14 mouse cellular contexts compared by ENCODE assay signal in the genomic region with DNA sequence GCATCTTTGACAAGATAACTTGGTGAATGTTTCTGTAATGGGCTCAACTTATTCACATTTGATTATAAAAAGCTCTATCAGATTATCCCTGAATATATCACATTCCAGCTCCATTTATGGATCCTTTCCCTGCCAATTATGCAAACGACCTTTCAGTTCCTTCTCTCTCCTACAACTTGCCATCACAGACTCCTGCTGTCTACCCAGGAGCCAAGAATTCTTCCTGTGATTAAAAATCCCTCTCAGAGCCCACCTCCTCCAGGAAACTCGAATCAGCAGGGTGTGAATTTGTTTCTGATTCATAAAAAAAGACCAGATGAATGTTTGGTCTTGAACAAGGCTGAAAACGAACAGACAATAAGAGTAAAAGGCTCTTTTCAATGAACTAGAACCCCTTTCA.
"Had no signal": no experiment of that assay in that cellular context is flagged by ENCODE, and none has a peak within 500 bp of the region (broad histone marks: within the 10 kb centered on the region; RNA-seq: fewer than 3 reads in every experiment).

No protein-coding gene starts in this region.

- H3K27ac ChIP-seq: liver, embryonic 15.5 days; midbrain, embryonic 13.5 days; stomach, postnatal 0 days had no signal

- H3K36me3 ChIP-seq: liver, embryonic 15.5 days; midbrain, embryonic 13.5 days had no signal

- ATAC-seq: lung, postnatal 0 days; midbrain, embryonic 13.5 days had no signal

- H3K4me3 ChIP-seq: liver, embryonic 15.5 days; midbrain, embryonic 13.5 days had no signal

- H3K27me3 ChIP-seq: liver, embryonic 15.5 days; midbrain, embryonic 13.5 days had no signal

- H3K4me1 ChIP-seq: liver, embryonic 15.5 days; midbrain, embryonic 13.5 days had no signal

- DNase-seq: kidney, adult 8-10 months; kidney, postnatal 25 days; layer of hippocampus, adult 9-11 months; left cerebral cortex, postnatal 4 days; lung, adult 2 months; lung, postnatal 36 days; right cerebral cortex, postnatal 14 days; thymus, adult 18-20 months; thymus, postnatal 14 days had no signal

- H3K4me2 ChIP-seq: liver, embryonic 11.5 days; liver, embryonic 15.5 days; midbrain, embryonic 13.5 days had no signal

- H3K9ac ChIP-seq: liver, embryonic 15.5 days; midbrain, embryonic 13.5 days had no signal

- H3K9me3 ChIP-seq: liver, embryonic 15.5 days; midbrain, embryonic 13.5 days had no signal
